Mouse (Mus musculus): ENCODE data around the gene Gzmd.
"Not testable (repeated sequence)": the region's sequence is repeated elsewhere in the genome, so short reads cannot be mapped to it uniquely, and the experiment has no call there.

Gene Gzmd

GRCm38 (mm10) chr14:56132508-56132907 lies at the start of gene Gzmd:
Gene Gzmd (minus strand): TSS chr14:56132608.
- not testable (repeated sequence) for DNase-seq

- DNase-seq = peak; percentile 69
Measured at GRCm38 (mm10) chr14:56177651-56178050, 45.2 kb upstream of the Gzmd start.

DNA sequence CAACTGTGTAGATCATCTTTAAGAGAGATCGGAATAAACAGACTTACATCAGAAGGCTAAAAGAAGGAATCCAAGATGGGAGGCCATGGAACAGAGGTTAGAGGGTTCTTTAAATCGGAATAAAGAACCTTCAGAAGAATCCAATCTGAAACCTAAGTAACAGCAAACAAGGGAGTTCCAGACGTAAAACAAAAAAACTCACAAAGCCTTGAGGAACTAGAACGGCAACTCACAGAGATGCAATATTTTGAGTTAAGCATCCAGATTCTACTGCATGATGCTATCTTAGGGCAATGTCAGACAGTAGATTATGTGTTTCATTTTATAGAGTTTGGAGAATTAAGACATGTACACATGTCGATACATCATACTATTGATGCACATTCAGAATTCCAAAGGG lies 42.1 kb upstream of the Gzmd start, which contains the start of gene Gzmn:
Gene Gzmn, minus strand, starts transcription at position 101 of the 400 bp plus-strand sequence.
- no peak for DNase-seq

DNA sequence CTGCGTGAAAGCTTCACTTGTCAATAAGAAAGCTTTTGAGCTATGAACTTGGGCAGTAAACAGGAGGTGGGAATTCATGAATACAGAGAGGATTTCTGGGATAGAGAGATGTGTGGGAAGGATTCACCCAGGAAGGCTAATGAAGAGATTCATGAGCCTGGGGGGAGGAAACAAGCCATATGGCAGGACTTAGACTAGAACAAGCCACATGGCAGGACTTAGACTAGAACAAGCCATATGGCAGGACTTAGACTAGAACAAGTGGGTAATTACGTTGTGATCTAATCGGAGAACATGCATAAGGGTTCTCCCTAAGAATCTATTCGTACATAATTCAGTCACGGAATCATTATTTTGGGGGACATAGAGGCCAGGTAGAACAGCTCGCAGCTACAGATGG lies 41.0 kb upstream of the Gzmd start:
- DNase-seq = no peak

GRCm38 (mm10) chr14:56172744-56173143 lies 40.3 kb upstream of the Gzmd start:
- DNase-seq = no peak

- no peak for DNase-seq
Measured at GRCm38 (mm10) chr14:56168009-56168408, 35.6 kb upstream of the Gzmd start.

GRCm38 (mm10) chr14:56162109-56162508 lies 29.7 kb upstream of the Gzmd start:
- DNase-seq = no peak

DNA sequence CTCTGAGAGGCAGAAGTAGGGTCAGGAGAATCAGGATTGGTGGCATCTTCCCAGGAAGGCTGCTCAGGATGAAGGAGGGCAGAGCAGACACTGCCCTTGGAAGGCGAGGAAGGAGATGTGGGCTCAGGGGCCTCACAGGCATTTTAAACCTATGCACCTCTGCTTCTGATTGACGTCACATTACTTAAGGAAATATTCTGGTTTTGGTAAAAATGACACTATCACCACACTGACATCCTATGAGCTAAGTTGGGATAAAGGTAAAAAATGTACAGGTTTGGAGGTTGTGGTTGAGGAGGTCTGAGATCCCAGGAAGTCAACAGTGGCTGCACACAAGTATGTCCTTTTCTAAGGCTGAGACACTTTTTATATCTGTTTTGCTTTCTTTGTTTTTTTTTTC lies 27.1 kb upstream of the Gzmd start, which contains the start of gene Gzmg:
Gene Gzmg, minus strand, starts transcription at position 101 of the 400 bp plus-strand sequence.
- not testable (repeated sequence) for DNase-seq

GRCm38 (mm10) chr14:56155340-56155739 lies 22.9 kb upstream of the Gzmd start:
- DNase-seq = no peak

DNA sequence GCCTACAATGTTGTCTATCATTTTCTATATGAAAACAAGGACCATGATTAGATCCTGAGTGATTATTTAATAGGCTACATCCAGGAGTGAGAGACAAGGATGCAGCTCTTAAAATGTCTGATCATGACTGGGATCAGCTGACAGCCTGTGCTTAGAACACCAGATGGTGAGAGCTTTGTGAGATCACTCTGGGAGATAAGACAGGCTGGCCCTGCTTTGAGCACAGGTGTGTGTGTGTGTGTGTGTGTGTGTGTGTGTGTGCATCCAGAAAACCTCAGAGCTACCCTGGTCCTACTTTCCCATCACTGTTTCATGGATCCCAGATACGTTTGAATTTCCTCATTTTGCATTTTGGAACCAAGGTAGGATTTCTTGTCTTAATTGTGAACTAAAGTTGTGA lies 1.3 kb upstream of the Gzmd start:
- DNase-seq = not testable (repeated sequence)

DNA sequence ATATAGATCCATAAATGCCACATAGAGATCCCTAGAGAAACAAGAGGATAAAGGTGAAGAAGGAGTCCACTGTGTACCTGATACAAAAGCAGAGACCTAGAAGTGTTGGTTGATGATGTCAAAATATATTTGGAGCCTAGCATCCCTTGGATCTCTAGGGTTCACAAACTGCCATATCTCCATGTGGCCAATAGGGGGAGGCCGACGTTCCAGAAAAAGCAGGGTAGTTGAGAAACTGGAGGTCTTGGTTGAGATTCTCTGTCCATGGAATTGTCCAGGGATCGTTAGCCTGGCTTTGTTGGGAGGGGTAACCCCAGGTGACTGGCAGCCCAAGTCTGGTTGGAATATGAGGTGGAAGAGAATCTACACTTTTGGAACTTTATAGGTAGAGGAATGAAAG lies 4.1 kb downstream of the Gzmd start:
- no peak for DNase-seq

GRCm38 (mm10) chr14:56123516-56123915 lies 8.9 kb downstream of the Gzmd start:
- DNase-seq = no peak

GRCm38 (mm10) chr14:56120525-56120924 lies 11.9 kb downstream of the Gzmd start, which contains the start of gene Gzme:
Gene Gzme (minus strand): TSS chr14:56120625.
- DNase-seq = no peak

GRCm38 (mm10) chr14:56115531-56116310 lies 16.7 kb downstream of the Gzmd start:
- DNase-seq = not testable (repeated sequence)

- DNase-seq = no peak
Measured at GRCm38 (mm10) chr14:56105447-56106180, 26.8 kb downstream of the Gzmd start.

DNA sequence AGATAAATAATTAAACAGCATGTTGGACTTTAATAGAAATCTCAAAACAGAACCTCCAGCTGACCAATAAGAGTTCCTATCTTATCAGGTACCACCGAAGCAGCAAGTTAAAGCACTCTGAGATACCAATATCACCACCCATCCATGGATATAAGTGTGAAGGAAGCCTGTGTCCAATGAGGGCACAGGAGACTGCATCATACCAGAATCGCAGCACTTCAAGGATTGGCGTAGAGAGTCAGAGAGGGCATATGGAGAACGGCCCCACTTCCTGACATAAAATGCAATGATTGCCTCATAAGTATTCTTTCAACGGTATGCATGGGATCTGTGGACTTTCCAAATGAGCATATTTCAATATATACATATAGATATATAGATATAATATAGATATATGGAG lies 27.4 kb downstream of the Gzmd start:
- DNase-seq = no peak

- DNase-seq = no peak
Measured at GRCm38 (mm10) chr14:56103452-56103851, 29.0 kb downstream of the Gzmd start.

- DNase-seq = no peak
Measured at GRCm38 (mm10) chr14:56102386-56102785, 30.0 kb downstream of the Gzmd start, which contains the start of gene Ctsg. Gene Ctsg (minus strand): TSS chr14:56102574.

- peak; percentile 32 for DNase-seq
Measured at GRCm38 (mm10) chr14:56098940-56099339, 33.5 kb downstream of the Gzmd start.

GRCm38 (mm10) chr14:56097597-56097996 lies 34.8 kb downstream of the Gzmd start:
- DNase-seq = no peak

- DNase-seq = no peak
Measured at GRCm38 (mm10) chr14:56093353-56093752, 39.1 kb downstream of the Gzmd start.

DNA sequence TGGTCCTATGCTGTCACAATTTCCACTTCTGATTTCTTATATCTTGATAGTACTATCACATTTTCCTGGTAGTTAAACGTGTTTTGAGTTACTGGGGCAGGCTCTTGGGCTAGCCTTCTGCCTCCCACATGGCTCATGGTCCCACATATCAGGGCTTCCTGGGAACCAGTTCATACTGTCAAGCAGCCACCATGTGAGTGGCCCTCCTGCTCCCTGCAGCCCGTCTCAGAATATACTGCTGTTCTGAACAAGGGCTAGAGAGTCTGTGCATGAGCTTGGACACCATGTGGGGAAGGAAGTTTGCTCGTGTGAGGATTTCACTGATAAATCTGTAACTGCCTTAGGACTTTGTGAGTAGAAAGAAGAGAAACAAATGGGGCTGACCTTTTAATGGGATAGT lies 45.7 kb downstream of the Gzmd start:
- no peak for DNase-seq

GRCm38 (mm10) chr14:56085167-56085566 lies 47.2 kb downstream of the Gzmd start, which contains the start of gene Mcpt8:
Gene Mcpt8 (minus strand): TSS chr14:56085273.
- no peak for DNase-seq

GRCm38 (mm10) chr14:56082016-56082415 lies 50.4 kb downstream of the Gzmd start:
- DNase-seq = no peak
